Mouse (Mus musculus) heart, postnatal 36 days (tissue): ENCODE results near the gene Fyttd1. TPM values are rescaled to one million over a fixed set of nuclear protein-coding genes. Genes with fewer than 3 reads are reported as not detected.
"Not testable (repeated sequence)": the region's sequence is repeated elsewhere in the genome, so short reads cannot be mapped to it uniquely, and the experiment has no call there.

Experiments
- DNase-seq, 2 experiments: peaks; one replicate each; pipeline ENCODE4 v3.0.0; 2021 to 2022
- intact Hi-C: fragments of 180-260 bp; cut with DNase I; formaldehyde crosslinking; loops from one replicate; pipeline ENCODE4 v1.15.1; 2025
- total RNA-seq, 2 experiments: library from RNA; stranded (reverse); gene quantifications; 2 replicates each; pipeline ENCODE4 v1.2.3; 2021

Gene Fyttd1
- total RNA-seq: 100 to 1,000 TPM in 1 of 2 experiments, 10 to 100 TPM in 1; 98.9 to 101 TPM

- peak; percentile 95 to 97 for DNase-seq
- intact Hi-C loops: loop anchor here (1.0 to 10.0 kb wide), 5 partner anchors 9 to 543 kb away; partner anchors contain the start of genes Lrch3, Smbd1 and Ubxn7
These were observed at the start of gene Fyttd1, which contains the start of gene Rubcn for GRCm38 (mm10) chr16:32877343-32878156. Gene Fyttd1 (plus strand): TSS chr16:32877500. Gene Rubcn (minus strand): TSS chr16:32877766.

- DNase-seq: no peak
- intact Hi-C loops: no loop called here
These were observed 48.2 kb upstream of the Fyttd1 start for GRCm38 (mm10) chr16:32829104-32829503.

- intact Hi-C loops: no loop called here
These were observed 45.8 kb upstream of the Fyttd1 start for GRCm38 (mm10) chr16:32831501-32831900.

GRCm38 (mm10) chr16:32847103-32847502 is 30.2 kb upstream of the Fyttd1 start:
- DNase-seq: no peak
- intact Hi-C loops: no loop called here

More at GRCm38 (mm10) chr16:32831501-32831900, 45.8 kb upstream of the Fyttd1 start:
- DNase-seq: no peak

GRCm38 (mm10) chr16:32849042-32849830 is 28.1 kb upstream of the Fyttd1 start:
- DNase-seq: no peak
- intact Hi-C loops: no loop called here

GRCm38 (mm10) chr16:32853492-32854049 is 23.7 kb upstream of the Fyttd1 start:
- intact Hi-C loops: loop anchor here (1.0 kb wide), 1 partner anchor 24 kb away; the partner anchor contains the start of genes Fyttd1 and Rubcn
- DNase-seq: peak; percentile 20 to 45

- DNase-seq: peak in 1 of 2 experiments; percentile 33
- intact Hi-C loops: no loop called here
These were observed 23.2 kb upstream of the Fyttd1 start for GRCm38 (mm10) chr16:32854050-32854571.

GRCm38 (mm10) chr16:32856751-32857150 is 20.5 kb upstream of the Fyttd1 start:
- intact Hi-C loops: no loop called here
- DNase-seq: no peak

GRCm38 (mm10) chr16:32858356-32858755 is 18.9 kb upstream of the Fyttd1 start:
- DNase-seq: no peak
- intact Hi-C loops: no loop called here

- peak; percentile 39 to 45 for DNase-seq
- intact Hi-C loops: no loop called here
These were observed 18.3 kb upstream of the Fyttd1 start for GRCm38 (mm10) chr16:32858771-32859636.

GRCm38 (mm10) chr16:32861813-32862385 is 15.4 kb upstream of the Fyttd1 start:
- no peak for DNase-seq
- intact Hi-C loops: no loop called here

- intact Hi-C loops: no loop called here
- DNase-seq: no peak
These were observed 11.9 kb upstream of the Fyttd1 start for GRCm38 (mm10) chr16:32865401-32865800.

GRCm38 (mm10) chr16:32866713-32867112 is 10.6 kb upstream of the Fyttd1 start:
- no peak for DNase-seq
- intact Hi-C loops: no loop called here

- intact Hi-C loops: loop anchor here (1.0 kb wide), 1 partner anchor 9 kb away; the partner anchor contains the start of genes Fyttd1 and Rubcn
- DNase-seq: peak; percentile 86 to 90
These were observed 9.3 kb upstream of the Fyttd1 start for GRCm38 (mm10) chr16:32867919-32868552.

GRCm38 (mm10) chr16:32870231-32870630 is 7.1 kb upstream of the Fyttd1 start:
- DNase-seq: no peak

GRCm38 (mm10) chr16:32873366-32873765 is 3.9 kb upstream of the Fyttd1 start:
- DNase-seq: no peak
- intact Hi-C loops: loop anchor here (10.0 kb wide), 1 partner anchor 539 kb away; the partner anchor contains the start of gene Ubxn7

More at GRCm38 (mm10) chr16:32870231-32870630, 7.1 kb upstream of the Fyttd1 start:
- intact Hi-C loops: loop anchor here (10.0 kb wide), 1 partner anchor 535 kb away; the partner anchor contains the start of gene Ubxn7

- DNase-seq: not testable (repeated sequence)
These were observed 2.0 kb upstream of the Fyttd1 start for GRCm38 (mm10) chr16:32875281-32875680.

GRCm38 (mm10) chr16:32875847-32876246 is 1.5 kb upstream of the Fyttd1 start:
- intact Hi-C loops: loop anchor here (2.0 to 10.0 kb wide), 3 partner anchors 39 to 541 kb away; partner anchors contain the start of genes Lrch3, Smbd1 and Ubxn7
- no peak for DNase-seq

More at GRCm38 (mm10) chr16:32875281-32875680, 2.0 kb upstream of the Fyttd1 start:
- intact Hi-C loops: loop anchor here (5.0 to 10.0 kb wide), 2 partner anchors 63 to 540 kb away; partner anchors contain the start of genes Smbd1 and Ubxn7
